Mouse (Mus musculus): ENCODE results near the gene Vps4a.
"Not testable (repeated sequence)": the region's sequence is repeated elsewhere in the genome, so short reads cannot be mapped to it uniquely, and the experiment has no call there.

Vps4a gene

GRCm38 (mm10) chr8:107030650-107031576 is at the start of gene Vps4a:
Gene Vps4a, plus strand, starts transcription at chr8:107031222.
- peak; percentile 95 to 96 for DNase-seq (ENCODE audit: low spot score in 2 of 2)

GRCm38 (mm10) chr8:106985404-106985821 is 45.6 kb upstream of the Vps4a start:
- no peak for DNase-seq (ENCODE audit: low spot score in 2 of 2)

GRCm38 (mm10) chr8:106985951-106986350 is 45.1 kb upstream of the Vps4a start:
- DNase-seq (ENCODE audit: low spot score in 2 of 2): no peak

- no peak for DNase-seq (ENCODE audit: low spot score in 2 of 2)
Observed at GRCm38 (mm10) chr8:106987557-106987956, 43.5 kb upstream of the Vps4a start.

GRCm38 (mm10) chr8:106991393-106991792 is 39.6 kb upstream of the Vps4a start:
- no peak for DNase-seq (ENCODE audit: low spot score in 2 of 2)

GRCm38 (mm10) chr8:106996339-106996738 is 34.7 kb upstream of the Vps4a start:
- DNase-seq (ENCODE audit: low spot score in 2 of 2): not testable (repeated sequence)

GRCm38 (mm10) chr8:106997416-106997815 is 33.6 kb upstream of the Vps4a start:
- DNase-seq (ENCODE audit: low spot score in 2 of 2): no peak

GRCm38 (mm10) chr8:106999068-106999467 is 32.0 kb upstream of the Vps4a start:
- DNase-seq (ENCODE audit: low spot score in 2 of 2): no peak

GRCm38 (mm10) chr8:107002532-107002931 is 28.5 kb upstream of the Vps4a start:
- peak; percentile 60 to 80 for DNase-seq (ENCODE audit: low spot score in 2 of 2)

- DNase-seq (ENCODE audit: low spot score in 2 of 2): no peak
Observed at GRCm38 (mm10) chr8:107007795-107008194, 23.2 kb upstream of the Vps4a start.

- no peak for DNase-seq (ENCODE audit: low spot score in 2 of 2)
Observed at GRCm38 (mm10) chr8:107012666-107013065, 18.4 kb upstream of the Vps4a start.

GRCm38 (mm10) chr8:107014915-107015314 is 16.1 kb upstream of the Vps4a start:
- DNase-seq (ENCODE audit: low spot score in 2 of 2): no peak

- DNase-seq (ENCODE audit: low spot score in 2 of 2): no peak
Observed at GRCm38 (mm10) chr8:107023479-107023878, 7.5 kb upstream of the Vps4a start.

- no peak for DNase-seq (ENCODE audit: low spot score in 2 of 2)
Observed at GRCm38 (mm10) chr8:107029310-107029709, 1.7 kb upstream of the Vps4a start.

GRCm38 (mm10) chr8:107030058-107030457 is 964 bp upstream of the Vps4a start:
- no peak for DNase-seq (ENCODE audit: low spot score in 2 of 2)

- peak in 1 of 2 experiments; percentile 10 for DNase-seq (ENCODE audit: low spot score in 2 of 2)
Observed at GRCm38 (mm10) chr8:107031577-107032090, 612 bp downstream of the Vps4a start.

GRCm38 (mm10) chr8:107033609-107034008 is 2.6 kb downstream of the Vps4a start:
- not testable (repeated sequence) for DNase-seq (ENCODE audit: low spot score in 2 of 2)

GRCm38 (mm10) chr8:107035641-107036040 is 4.6 kb downstream of the Vps4a start:
- DNase-seq (ENCODE audit: low spot score in 2 of 2): no peak

GRCm38 (mm10) chr8:107036626-107037025 is 5.6 kb downstream of the Vps4a start:
- DNase-seq (ENCODE audit: low spot score in 2 of 2): no peak

GRCm38 (mm10) chr8:107040632-107041031 is 9.6 kb downstream of the Vps4a start:
- no peak for DNase-seq (ENCODE audit: low spot score in 2 of 2)

GRCm38 (mm10) chr8:107045478-107045877 is 14.5 kb downstream of the Vps4a start:
- DNase-seq (ENCODE audit: low spot score in 2 of 2): no peak

GRCm38 (mm10) chr8:107046976-107047375 is 16.0 kb downstream of the Vps4a start:
- DNase-seq (ENCODE audit: low spot score in 2 of 2): no peak
